Mouse (Mus musculus): Measurements from ENCODE around the gene Fsd1.
A peak's percentile ranks its signal among the peaks of the same experiment; 100 is the strongest.

Gene Fsd1

GRCm38 (mm10) chr17:55986030-55986961, at the start of gene Fsd1:
Gene Fsd1, plus strand, starts transcription at chr17:55986509.
- DNase-seq (ENCODE audit: low spot score), result peak; percentile 93

GRCm38 (mm10) chr17:55944387-55944865, 41.9 kb upstream of the Fsd1 start:
- DNase-seq (ENCODE audit: low spot score), result peak; percentile 32

- DNase-seq (ENCODE audit: low spot score), result peak; percentile 85
These were observed 41.2 kb upstream of the Fsd1 start for GRCm38 (mm10) chr17:55944866-55945682.

- DNase-seq (ENCODE audit: low spot score), result no peak
These were observed 40.6 kb upstream of the Fsd1 start for GRCm38 (mm10) chr17:55945696-55946095.

GRCm38 (mm10) chr17:55948647-55949046, 37.7 kb upstream of the Fsd1 start:
- no peak for DNase-seq (ENCODE audit: low spot score)

GRCm38 (mm10) chr17:55949400-55949799, 36.9 kb upstream of the Fsd1 start, which contains the start of gene Zfp119b:
Gene Zfp119b, minus strand, starts transcription at chr17:55949500.
- DNase-seq (ENCODE audit: low spot score), result no peak

- DNase-seq (ENCODE audit: low spot score), result no peak
These were observed 35.7 kb upstream of the Fsd1 start for GRCm38 (mm10) chr17:55950601-55951000.

- no peak for DNase-seq (ENCODE audit: low spot score)
These were observed 34.3 kb upstream of the Fsd1 start for GRCm38 (mm10) chr17:55952041-55952440.

GRCm38 (mm10) chr17:55952447-55953027, 33.8 kb upstream of the Fsd1 start, which contains the start of gene Ebi3:
Gene Ebi3, plus strand, starts transcription at chr17:55952640.
- no peak for DNase-seq (ENCODE audit: low spot score)

GRCm38 (mm10) chr17:55953751-55954150, 32.6 kb upstream of the Fsd1 start:
- no peak for DNase-seq (ENCODE audit: low spot score)

GRCm38 (mm10) chr17:55954229-55954628, 32.1 kb upstream of the Fsd1 start:
- DNase-seq (ENCODE audit: low spot score), result no peak

- peak; percentile 78 for DNase-seq (ENCODE audit: low spot score)
These were observed 30.2 kb upstream of the Fsd1 start for GRCm38 (mm10) chr17:55956129-55956528.

- no peak for DNase-seq (ENCODE audit: low spot score)
These were observed 29.7 kb upstream of the Fsd1 start for GRCm38 (mm10) chr17:55956591-55956990.

- DNase-seq (ENCODE audit: low spot score), result peak; percentile 84
These were observed 29.1 kb upstream of the Fsd1 start for GRCm38 (mm10) chr17:55957168-55957567.

- DNase-seq (ENCODE audit: low spot score), result no peak
These were observed 28.4 kb upstream of the Fsd1 start for GRCm38 (mm10) chr17:55957726-55958583.

- no peak for DNase-seq (ENCODE audit: low spot score)
These were observed 27.8 kb upstream of the Fsd1 start for GRCm38 (mm10) chr17:55958584-55958886.

GRCm38 (mm10) chr17:55958918-55959728, 27.2 kb upstream of the Fsd1 start, which contains the start of gene Yju2:
Gene Yju2, plus strand, starts transcription at chr17:55959099.
- peak; percentile 96 for DNase-seq (ENCODE audit: low spot score)

- no peak for DNase-seq (ENCODE audit: low spot score)
These were observed 26.2 kb upstream of the Fsd1 start for GRCm38 (mm10) chr17:55959946-55960740.

- no peak for DNase-seq (ENCODE audit: low spot score)
These were observed 25.5 kb upstream of the Fsd1 start for GRCm38 (mm10) chr17:55960791-55961190.

- no peak for DNase-seq (ENCODE audit: low spot score)
These were observed 24.7 kb upstream of the Fsd1 start for GRCm38 (mm10) chr17:55961631-55962030.
